Mouse (Mus musculus) E14TG2a.4 (cell line): ENCODE results near the gene Sppl2a.
A peak's percentile ranks its signal among the peaks of the same experiment; 100 is the strongest.
"Not testable (repeated sequence)": the region's sequence is repeated elsewhere in the genome, so short reads cannot be mapped to it uniquely, and the experiment has no call there.

Source experiments
- H3K27me3 ChIP-seq: 2 replicates; pipeline ENCODE4 v1.6.1; 2014; ENCODE audit warnings: low read length, control low read depth; ENCODE audit not compliant: insufficient read depth
- H3K36me3 ChIP-seq: 2 replicates; pipeline ENCODE4 v1.6.1; 2014; ENCODE audit warnings: low read length, control low read depth; ENCODE audit not compliant: insufficient read depth
- H3K4me1 ChIP-seq: replicated peaks from 2 replicates; pipeline ENCODE4 v1.6.1; 2014; ENCODE audit warnings: low read depth, low read length, control low read depth
- H3K4me3 ChIP-seq: replicated peaks from 2 replicates; pipeline ENCODE4 v1.5.1; 2014; ENCODE audit warnings: mild to moderate bottlenecking, low read length
- H3K9me3 ChIP-seq: 2 replicates; pipeline ENCODE4 v1.6.1; 2014; ENCODE audit warnings: low read length, control low read depth
- CTCF ChIP-seq: conservative IDR thresholded peaks from 2 replicates; pipeline ENCODE4 v1.5.1; 2014; ENCODE audit warnings: low read length
- NANOG ChIP-seq: IDR thresholded peaks from 2 replicates; pipeline ENCODE4 v1.6.1; 2014; ENCODE audit warnings: borderline replicate concordance, low read length, mixed read lengths
- POU5F1 ChIP-seq: IDR thresholded peaks from 2 replicates; pipeline ENCODE4 v1.6.1; 2014; ENCODE audit warnings: low read length, borderline replicate concordance

Gene Sppl2a

DNA sequence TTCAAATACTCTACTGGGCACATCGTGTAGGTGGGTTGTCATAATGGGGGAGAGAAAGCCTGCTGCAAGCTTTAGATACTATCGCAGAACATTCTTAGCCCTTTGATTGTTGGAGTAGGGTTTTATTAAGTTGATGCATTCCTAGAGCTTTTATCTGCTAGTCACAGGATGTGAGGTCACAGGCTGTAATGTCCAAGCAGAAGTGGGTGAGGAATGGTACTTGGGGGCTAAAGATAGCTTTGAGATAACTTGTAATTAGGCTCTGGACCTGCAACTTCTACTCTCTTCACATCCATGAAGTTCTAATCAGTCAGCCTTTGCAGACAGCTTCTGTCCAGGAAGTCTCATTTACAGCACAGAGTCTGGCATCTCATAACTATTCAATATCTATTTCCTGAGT is 47.2 kb downstream of the Sppl2a start:
- no peaks in the 10 kb centered on the region for H3K36me3 ChIP-seq
- H3K9me3 ChIP-seq: no peaks in the 10 kb centered on the region
- H3K27me3 ChIP-seq: peaks cover 12% of the 10 kb centered on the region; the same call in 1 of the 2 replicates
- peaks cover 6% of the 10 kb centered on the region for H3K4me1 ChIP-seq
- TF ChIP-seq POU5F1: no peak
- TF ChIP-seq NANOG: no peak
- no peak for TF ChIP-seq CTCF
- H3K4me3 ChIP-seq: no peak overlapping the region

DNA sequence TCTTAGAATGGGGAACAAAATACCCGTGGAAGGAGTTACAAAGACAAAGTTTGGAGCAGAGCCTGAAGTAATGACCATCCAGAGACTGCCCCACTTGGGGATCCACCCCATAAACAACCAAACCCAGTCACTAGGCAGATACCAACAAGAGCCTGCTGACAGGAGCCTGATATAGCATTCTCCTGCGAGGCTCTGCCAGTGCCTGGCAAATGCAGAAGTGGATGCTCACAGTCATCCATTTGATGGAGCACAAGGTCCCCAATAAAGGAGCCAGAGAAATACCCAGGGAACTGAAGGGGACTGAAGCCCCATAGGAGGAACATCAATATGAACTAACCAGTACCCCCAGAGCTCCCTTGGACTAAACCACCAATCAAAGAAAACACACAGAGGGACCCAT is 50.3 kb downstream of the Sppl2a start:
- H3K4me1 ChIP-seq, H3K36me3 ChIP-seq, H3K4me3 ChIP-seq, H3K9me3 ChIP-seq: not testable (repeated sequence)
- H3K27me3 ChIP-seq: peaks cover 12% of the 10 kb centered on the region; the same call in 1 of the 2 replicates

DNA sequence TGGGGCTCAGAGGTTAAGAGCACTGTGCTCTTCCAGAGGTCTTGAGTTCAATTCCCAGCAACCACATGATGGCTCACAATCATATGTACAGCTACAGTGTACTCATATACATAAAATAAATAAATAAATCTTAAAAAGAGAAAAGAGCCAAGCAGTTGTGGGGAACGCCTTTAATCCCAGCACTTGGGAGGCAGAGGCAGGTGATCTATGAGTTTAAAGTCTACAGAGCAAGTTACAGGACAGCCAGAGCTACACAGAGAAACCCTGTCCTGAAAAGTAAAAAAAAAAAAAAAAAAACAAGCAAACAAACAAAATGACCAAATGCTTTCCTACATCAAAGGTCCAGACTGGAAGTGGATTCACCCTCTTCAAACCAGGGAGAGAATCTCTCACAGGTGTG is 55.0 kb downstream of the Sppl2a start:
- H3K4me1 ChIP-seq: peaks cover 19% of the 10 kb centered on the region
- no peak overlapping the region for H3K4me3 ChIP-seq
- H3K9me3 ChIP-seq: no peaks in the 10 kb centered on the region
- no peaks in the 10 kb centered on the region for H3K36me3 ChIP-seq
- H3K27me3 ChIP-seq: peaks cover 12% of the 10 kb centered on the region; the same call in 1 of the 2 replicates
- TF ChIP-seq NANOG (no peak), CTCF (no peak)

DNA sequence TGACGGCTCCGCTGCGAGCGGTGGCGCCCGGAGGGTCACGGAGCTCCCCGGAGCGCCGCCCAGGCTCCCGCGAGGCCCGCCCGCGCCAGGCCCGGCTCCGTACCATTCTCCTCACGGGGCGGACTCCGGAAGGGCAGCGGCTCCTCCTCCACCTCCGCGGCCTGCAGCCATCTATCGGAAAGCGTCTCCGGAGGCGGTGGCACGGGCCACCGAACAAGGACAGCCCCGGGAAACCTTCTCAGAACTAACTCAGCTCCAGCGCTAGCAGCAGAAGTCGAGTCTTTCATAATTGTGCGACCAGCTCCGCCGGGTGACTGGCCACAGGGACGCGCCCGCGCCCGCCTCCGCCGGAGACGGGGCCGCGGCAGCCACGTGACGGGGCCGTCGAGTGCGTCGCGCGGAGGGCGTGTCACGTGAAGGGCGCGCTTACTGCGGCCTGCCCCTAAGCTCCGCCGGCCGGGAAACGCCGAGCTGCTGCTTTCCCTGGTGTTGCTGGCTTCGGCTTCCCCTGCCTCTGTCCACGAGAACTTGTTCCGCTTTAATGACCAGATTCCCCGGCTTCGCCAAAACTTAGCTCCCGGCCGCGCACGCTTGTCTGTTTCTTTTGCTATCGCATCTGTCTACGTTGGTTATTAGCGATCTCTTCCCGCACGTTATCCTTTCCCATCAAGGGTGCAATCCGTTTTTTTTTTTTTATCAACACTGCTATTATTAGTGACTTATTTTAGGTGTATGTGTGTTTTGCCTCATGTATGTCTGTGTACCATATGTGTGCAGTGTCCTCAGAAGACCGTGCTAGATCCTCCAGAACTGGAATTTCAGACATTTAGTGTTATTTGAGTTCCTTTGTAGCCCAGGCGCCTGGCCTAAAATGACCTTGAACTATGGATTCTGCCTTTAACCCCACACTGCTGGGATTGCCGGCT is 56.9 kb downstream of the Sppl2a start, which contains the start of gene Trpm7:
TSS of gene Trpm7 (minus strand) at position 360 of the 926 bp plus-strand sequence.
- peak within 1 kb of the TSS; percentile 91 for H3K4me3 ChIP-seq
- peaks cover 2% of the 10 kb centered on the region; the same call in 1 of the 2 replicates for H3K27me3 ChIP-seq
- peaks cover 21% of the 10 kb centered on the region for H3K4me1 ChIP-seq
- H3K36me3 ChIP-seq: no peaks in the 10 kb centered on the region
- no peak for TF ChIP-seq NANOG
- no peak for TF ChIP-seq CTCF
- TF ChIP-seq POU5F1: no peak
- H3K9me3 ChIP-seq: no peaks in the 10 kb centered on the region

DNA sequence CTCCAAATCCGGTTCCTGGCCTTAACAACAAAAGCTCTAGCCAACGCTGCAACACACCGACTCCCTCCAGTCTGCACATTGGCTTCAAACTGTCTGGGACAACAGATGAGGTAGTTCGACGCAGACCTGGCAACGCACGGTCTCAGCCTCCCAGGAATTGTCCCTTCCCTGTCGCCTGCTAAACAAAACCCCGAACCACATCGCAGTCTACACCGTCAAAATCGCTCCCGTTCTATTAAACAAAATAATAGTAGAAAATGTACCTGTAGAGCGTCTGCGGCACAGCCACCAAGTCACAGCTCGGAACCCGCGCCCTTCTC is 57.6 kb downstream of the Sppl2a start:
- TF ChIP-seq CTCF: no peak
- TF ChIP-seq NANOG: no peak
- no peak for TF ChIP-seq POU5F1
- Histone ChIP-seq H3K27me3 (no peaks in the 10 kb centered on the region), H3K4me3 (peak overlapping the region; percentile 91), H3K9me3 (no peaks in the 10 kb centered on the region), H3K4me1 (peaks cover 21% of the 10 kb centered on the region), H3K36me3 (no peaks in the 10 kb centered on the region)

DNA sequence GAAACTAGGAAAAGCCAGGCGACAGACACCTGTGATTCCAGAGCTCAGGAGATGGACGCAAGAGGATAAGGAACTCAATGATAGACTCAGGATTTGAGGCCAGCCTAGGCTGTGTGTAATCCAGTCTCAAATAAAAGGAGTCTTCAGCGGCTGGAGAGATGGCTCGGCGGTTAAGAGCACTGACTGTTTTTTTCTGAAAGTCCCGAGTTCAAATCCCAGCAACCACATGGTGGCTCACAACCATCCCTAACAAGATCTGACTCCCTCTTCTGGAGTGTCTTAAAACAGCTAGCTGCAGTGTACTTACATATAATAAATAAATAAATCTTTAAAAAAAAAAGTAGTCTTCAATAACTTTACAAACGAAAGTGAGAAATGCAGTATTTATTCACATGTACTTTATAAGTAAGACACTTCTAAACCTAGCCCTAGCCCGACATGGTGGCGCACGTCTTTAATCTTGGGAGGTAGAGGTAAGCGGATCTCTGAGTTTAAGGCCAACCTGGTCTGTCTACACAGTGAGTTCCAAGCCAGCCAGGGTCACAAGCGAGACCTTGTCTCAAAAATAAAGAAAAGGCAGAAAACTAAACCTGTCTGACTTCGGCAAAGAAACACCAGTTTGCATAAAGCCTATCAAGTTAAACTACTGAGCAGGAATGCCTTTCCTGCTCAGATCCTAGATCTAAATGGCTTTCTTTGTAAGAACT is 58.1 kb downstream of the Sppl2a start:
- TF ChIP-seq NANOG (no peak), POU5F1 (no peak), CTCF (no peak)
- no peaks in the 10 kb centered on the region for H3K9me3 ChIP-seq
- peak overlapping the region; percentile 91 for H3K4me3 ChIP-seq
- peaks cover 21% of the 10 kb centered on the region for H3K4me1 ChIP-seq
- no peaks in the 10 kb centered on the region for H3K36me3 ChIP-seq
- H3K27me3 ChIP-seq: no peaks in the 10 kb centered on the region

DNA sequence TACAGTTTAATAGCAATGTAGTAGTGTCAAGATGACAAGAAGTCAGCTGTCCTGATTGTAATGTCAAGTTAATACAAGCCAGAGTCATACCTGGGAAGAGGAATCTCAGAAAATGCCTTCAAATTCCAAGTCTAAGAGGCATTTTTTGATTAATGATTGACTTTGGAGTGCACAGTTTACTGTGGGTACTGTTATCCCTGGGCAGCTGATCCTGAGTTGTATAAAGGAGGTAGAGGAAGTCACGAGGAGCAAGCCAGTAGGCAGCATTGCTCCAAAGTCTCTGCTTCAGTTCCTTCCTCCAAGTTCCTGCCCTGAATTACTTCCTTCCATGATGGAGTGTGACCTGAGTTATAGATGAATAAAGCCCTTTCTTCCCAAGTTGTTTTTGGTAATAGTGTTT is 66.7 kb downstream of the Sppl2a start:
- Histone ChIP-seq H3K4me3 (no peak overlapping the region), H3K4me1 (peaks cover 6% of the 10 kb centered on the region), H3K9me3 (no peaks in the 10 kb centered on the region), H3K36me3 (peaks cover 7% of the 10 kb centered on the region), H3K27me3 (no peaks in the 10 kb centered on the region)
- TF ChIP-seq CTCF (no peak), NANOG (no peak), POU5F1 (no peak)

DNA sequence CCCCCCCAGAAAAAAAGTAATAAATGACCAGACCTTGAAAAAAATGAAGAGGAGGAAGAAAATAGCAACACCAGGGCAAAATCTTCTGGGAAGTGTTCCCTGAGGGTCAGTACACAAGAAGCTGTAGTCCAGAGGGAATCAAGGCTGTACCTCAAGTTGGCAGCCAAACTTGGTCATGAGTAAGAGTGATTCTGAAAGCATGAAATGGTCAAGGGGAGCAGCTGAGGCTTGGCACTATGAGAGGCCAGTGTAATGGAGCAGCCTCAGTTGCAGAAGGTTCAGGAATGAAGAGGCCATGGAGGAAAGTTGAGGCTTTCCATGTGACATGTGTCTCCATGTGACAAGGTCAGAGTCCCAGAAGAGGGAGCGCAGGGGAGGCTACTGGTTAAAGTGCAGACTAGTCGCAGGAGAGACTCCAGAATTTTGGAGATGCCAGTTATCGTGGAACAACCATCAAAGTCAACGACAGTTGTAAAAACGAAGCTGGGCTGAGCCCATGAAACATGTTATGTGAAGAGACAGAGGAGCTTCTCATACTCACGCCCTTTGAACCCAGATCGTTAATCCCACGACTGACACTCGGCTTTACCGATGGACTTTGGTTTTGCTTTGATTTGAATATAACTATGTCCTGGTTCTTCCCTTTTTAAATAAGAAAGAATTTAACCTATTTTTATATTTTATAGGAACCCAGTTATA is 67.4 kb downstream of the Sppl2a start:
- TF ChIP-seq POU5F1 (no peak), NANOG (no peak), CTCF (no peak)
- H3K4me1 ChIP-seq: peaks cover 6% of the 10 kb centered on the region
- H3K36me3 ChIP-seq: peaks cover 7% of the 10 kb centered on the region
- no peaks in the 10 kb centered on the region for H3K27me3 ChIP-seq
- H3K9me3 ChIP-seq: no peaks in the 10 kb centered on the region
- H3K4me3 ChIP-seq: no peak overlapping the region
